Mouse (Mus musculus): ENCODE measurements at regions not wholly inside any gene's neighbourhood (a gene's known extent, or its start where the extent isn't known, plus 50 kb on each side); places are given as distances from the start of the nearest gene placed in this dataset.

DNA sequence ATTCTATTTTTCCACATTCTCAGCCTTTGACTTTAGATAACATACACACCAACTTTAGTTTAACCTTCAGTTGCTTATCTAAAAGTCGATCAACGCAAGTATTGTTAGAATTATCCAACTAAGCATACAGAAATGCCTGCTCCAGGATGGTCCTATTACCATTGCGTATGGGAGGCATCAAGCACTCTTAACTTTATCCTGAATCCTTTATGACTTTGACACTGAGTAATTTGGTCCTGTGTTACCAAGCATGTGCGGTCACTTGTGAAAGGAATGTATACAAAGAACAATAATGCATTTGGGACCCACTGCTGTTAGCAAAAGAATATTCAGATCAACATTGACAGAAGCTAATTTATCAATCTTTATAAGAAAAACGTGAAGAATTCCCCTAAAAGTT lies 194.9 kb downstream of the Gm11146 start:
- DNase-seq (ENCODE audit: low spot score in 2 of 2) = no peak
- intact Hi-C loops (cut with DNase I) = no loop called here

DNA sequence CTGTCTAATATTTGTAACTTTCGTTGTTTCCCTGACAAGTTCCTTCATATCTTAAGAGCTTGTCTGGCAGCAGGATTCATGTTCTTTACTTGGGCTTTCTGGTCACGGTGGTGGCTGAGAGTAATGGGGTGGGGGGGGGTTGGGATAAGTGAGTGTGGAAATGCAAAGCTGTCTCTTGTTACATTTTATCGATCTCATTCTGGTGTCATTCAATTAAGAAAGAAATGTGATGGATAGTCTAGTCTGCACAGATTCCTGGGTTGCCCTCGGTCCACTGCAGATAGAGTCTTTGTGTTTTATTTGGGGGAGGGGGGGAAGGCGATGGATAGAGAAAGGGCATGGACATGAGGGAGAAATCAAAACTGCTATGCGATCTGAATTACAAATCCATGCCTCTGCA lies 196.0 kb downstream of the Gm11146 start:
- DNase-seq (ENCODE audit: low spot score in 2 of 2) = no peak
- intact Hi-C loops (cut with DNase I) = no loop called here

DNA sequence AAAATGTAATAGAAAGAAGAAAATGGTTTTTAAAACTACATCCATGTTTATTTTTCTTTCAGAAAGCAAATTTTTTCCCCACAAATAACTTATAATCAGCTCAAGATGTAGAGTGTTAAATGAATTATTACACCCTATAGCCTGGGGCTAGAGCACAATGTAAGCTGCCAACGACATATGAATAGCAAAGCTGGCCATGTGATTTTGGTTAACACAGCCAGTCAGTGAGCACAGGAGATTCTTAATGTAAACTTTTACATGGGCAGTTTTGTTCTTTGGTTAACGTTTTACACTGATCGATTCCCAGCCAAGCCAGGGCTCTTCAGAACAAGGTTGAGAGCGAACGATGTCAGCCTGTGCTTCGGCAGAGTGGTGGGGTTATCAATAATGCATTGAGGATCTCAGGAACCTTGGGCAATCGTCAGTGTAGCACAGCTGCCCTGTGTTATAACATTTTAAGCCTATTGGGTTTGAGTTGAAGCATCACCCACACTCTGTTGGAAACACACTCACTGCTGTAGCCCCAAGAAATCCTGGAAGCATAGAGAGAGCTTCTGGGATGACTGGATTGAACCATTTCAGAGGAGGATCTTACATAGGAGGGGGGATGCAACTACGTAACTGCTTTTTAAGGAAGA lies 196.6 kb downstream of the Gm11146 start:
- no peak for DNase-seq (ENCODE audit: low spot score in 2 of 2)
- intact Hi-C loops (cut with DNase I) = no loop called here

DNA sequence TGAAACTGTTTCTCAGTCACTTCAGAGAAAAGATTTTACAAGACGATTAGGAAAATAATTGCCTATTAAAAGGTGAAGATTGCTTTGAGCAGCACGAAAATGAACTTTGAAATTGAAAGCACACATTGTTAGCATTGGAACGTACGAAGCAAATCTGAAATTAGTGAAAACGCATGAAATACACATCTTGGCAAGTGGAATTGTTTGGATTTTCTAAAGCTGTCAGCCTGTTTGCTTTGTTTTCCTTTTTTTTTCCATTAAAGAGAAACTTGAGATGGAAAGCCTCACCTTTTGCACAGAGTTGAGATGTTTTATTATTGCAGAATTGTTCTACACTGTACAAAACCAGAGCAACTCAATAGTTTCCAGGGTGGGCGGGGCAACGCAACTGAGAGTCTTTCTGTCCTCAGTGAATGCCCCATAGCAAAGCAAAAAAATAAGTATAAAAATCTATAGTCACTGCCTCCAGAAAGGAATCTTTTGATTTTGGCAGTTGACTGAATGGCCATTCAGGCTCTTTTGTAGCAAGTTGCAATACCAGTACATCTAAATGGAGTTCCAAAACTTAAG lies 199.1 kb downstream of the Gm11146 start:
- no peak for DNase-seq (ENCODE audit: low spot score in 2 of 2)
- intact Hi-C loops (cut with DNase I) = loop anchor here (5.0 kb wide), 1 partner anchor 70 kb away; no protein-coding TSS in a partner anchor

DNA sequence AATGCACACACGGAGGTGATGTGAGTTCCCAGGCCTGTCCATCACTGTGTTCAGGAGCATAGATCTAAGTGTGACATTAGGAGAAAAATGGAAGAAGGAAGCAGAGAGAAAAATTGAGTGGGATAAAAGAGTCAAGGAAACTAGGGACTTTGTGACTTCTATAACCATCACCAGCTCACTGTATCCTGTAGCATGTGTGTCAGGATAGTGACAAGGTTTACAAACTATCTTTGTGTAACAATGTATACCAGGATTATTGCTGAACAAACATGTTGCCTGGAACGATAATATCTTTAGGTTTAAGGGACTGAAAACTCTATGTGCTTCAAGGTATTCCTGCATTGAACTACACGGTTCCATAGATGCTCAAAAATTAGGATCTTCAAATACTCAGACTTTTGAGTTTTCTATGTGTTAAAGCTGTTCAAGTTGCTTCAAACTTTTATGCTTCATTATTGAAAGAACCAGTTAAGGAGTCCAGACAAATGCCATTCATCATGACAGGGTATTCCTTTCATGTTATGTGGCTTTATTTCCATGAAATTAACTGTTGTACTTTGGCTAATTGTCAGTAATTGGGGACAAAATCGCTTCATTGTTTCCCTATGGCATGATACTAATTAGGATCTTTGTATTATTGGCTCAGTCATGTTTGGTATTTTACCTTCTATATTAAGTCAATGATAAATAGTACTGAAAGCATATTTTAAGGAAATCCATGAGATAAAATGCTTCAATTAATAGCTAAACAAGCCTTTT lies 200.5 kb downstream of the Gm11146 start:
- no peak for DNase-seq (ENCODE audit: low spot score in 2 of 2)
- intact Hi-C loops (cut with DNase I) = loop anchor here (5.0 kb wide), 1 partner anchor 69 kb away; no protein-coding TSS in a partner anchor

DNA sequence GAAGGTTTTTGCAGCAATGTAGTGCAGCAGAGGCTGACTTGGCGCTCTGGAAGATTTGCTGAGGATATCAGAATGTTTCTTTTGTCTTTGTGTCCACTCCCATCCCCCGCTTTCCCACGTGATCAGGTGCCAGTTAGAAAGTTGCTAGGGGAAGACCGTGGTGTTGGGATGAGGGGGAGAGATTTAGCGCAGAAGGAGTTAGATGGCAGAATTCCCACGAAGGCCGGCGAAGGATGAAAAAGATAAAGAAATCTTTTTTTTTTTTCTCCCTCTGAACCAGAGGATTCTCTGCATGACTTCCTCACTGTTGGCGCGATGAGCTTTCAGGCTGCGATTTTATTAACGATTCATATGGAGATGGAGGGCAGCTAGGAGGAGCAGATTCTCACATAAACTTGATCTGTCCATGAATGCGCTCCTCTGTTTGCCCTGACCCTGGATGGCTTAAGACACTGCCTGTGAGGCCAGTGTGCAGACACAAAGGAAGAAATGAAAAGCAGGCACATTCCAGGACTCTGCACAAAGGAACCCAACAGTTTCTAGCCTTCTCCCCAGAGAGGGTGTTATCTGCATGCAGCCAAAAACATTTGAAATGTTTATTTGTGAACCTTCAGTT lies 201.5 kb downstream of the Gm11146 start:
- intact Hi-C loops (cut with DNase I) = loop anchor here (5.0 kb wide), 1 partner anchor 68 kb away; no protein-coding TSS in a partner anchor
- peak; percentile 61 to 83 for DNase-seq (ENCODE audit: low spot score in 2 of 2)

DNA sequence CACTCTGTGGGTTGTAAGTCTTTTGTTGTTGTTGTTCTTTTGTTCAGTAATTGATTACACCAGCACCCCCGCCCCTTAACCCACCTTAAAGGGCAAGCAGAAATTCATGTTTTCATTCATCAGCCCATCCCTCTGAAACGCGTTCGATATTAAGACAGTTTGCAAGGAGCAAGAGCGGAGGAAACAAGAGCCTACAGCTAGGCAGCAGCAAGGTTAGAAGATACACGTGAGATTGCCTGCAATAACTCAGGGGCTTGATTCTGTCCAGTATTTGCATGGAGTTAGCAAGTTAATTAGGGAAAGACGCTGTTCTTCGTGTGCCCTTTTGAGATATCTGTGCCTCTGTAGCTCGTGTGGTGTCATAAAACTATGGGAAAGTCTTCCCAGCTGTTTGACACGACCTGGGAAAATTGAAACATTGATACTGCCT lies 202.0 kb downstream of the Gm11146 start:
- intact Hi-C loops (cut with DNase I) = loop anchor here (5.0 kb wide), 1 partner anchor 68 kb away; no protein-coding TSS in a partner anchor
- peak in 1 of 2 experiments; percentile 14 for DNase-seq (ENCODE audit: low spot score in 2 of 2)

DNA sequence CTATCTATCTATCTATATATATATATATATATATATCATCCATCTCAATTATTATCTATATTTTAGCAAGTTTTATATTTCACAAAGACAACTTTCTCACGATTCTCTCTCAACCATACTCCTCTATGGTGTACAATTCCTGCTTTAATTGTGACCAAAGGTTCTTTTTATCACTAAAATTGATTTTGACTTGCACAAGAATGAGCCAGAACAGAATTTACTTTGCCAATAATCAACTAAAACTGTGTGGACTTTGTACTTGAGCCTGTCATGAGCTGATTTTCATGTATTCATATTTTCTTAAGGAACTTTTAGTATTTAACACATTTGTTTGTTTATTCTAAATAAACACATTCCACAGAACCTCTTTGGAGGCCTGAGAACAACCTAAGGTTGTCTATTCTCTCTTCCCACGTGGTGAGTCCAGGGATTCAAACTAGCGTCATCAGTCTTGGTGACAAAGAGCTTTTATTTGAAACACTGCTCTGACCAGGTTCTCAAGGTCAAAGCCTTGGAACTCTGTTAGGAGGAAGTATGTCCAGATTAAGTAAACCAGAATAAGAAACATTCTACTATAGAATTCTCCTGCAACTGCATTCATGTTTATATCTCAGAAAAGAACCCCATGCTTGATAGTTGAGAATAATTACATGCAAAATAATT lies 207.7 kb downstream of the Gm11146 start:
- intact Hi-C loops (cut with DNase I) = no loop called here
- no peak for DNase-seq (ENCODE audit: low spot score in 2 of 2)

DNA sequence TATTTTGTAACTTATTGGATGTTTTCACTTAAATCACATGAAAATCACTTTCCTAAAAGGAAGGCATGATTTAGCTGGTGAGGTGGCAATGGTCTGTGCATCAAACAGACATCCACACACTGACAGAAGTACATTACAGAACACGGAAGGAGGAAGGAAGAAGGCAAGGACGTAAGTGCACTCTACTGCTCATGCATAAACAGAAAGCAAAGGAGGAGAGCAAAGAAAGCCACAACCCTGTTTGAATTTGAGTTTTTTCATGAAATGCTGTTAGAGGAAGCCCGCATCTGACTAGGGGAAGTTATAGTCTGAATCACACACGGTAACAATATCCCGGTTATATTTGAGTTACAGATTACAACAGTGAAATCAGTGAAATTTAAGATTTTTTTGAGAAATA lies 208.4 kb downstream of the Gm11146 start:
- DNase-seq (ENCODE audit: low spot score in 2 of 2) = no peak
- intact Hi-C loops (cut with DNase I) = no loop called here

DNA sequence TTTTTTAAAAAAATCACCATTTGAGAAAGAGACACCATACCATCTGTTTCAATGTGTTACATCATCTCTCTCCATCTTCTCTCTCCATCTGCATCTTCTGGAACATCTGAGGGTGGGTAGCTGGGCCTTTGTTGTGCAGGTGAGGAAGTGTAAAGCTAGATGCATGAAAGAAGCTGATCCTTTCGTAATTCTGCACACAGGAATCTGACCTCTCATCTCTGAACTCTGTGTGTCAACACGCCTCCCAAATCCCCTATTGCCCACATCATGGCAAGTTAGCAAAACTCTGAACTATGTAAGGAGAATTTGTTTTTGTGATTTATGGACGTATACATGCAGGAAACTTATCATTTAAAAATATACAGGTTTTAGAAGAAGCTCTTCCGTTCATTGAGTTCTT lies 209.7 kb downstream of the Gm11146 start:
- intact Hi-C loops (cut with DNase I) = no loop called here
- DNase-seq (ENCODE audit: low spot score in 2 of 2) = no peak

DNA sequence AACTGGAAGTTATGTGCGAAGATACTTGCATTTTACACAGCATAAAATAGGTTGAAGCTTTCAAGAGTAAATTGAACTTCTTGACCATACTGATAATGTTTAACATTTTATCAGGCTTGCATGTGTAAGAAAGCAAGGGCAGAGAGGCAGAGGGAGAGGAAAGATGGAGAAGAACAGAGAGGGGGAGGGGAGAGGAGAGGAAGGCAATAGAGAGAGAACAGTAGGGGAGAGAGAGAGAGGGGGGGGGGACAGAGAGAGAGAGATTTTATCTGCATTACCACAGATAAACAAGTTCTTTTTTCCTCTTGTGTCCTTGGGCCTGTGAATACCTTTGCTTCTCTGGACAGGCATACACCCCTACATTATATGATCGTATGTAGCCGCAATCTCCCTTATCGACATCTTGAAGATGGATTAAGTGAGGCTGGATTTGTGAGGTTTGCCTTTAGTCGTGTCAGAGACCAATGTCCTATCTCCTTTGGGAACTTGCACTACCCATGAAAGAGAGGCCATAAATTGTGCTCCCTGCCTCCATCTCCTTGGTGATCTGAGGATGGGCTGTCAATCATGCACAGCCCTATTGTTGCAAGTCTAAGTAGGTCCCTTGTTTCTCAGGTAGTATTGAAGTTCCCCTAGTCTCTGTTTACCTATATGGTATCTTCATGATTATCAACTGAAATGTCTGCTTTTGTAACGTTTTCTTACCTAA lies 217.7 kb downstream of the Gm11146 start:
- no peak for DNase-seq (ENCODE audit: low spot score in 2 of 2)
- intact Hi-C loops (cut with DNase I) = no loop called here

DNA sequence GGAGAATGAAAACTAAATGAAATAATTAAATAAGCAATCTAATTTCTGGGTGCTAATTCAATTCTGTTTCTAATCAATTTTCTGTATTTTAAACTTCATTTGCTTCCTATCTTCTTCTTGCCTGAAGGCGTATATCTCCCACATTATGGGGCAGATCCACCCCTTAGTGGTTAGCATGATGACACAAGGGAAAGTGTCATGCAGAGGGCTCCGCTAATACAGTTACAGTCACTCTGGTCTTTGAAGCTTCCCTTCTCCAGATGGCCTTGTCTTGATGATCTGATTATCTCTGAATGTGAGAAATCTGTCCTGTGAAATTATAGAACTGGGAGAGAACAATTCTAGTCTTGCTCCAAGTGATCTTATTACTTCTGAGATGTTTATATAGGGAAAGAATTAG lies 219.1 kb downstream of the Gm11146 start:
- DNase-seq (ENCODE audit: low spot score in 2 of 2) = no peak
- intact Hi-C loops (cut with DNase I) = no loop called here

DNA sequence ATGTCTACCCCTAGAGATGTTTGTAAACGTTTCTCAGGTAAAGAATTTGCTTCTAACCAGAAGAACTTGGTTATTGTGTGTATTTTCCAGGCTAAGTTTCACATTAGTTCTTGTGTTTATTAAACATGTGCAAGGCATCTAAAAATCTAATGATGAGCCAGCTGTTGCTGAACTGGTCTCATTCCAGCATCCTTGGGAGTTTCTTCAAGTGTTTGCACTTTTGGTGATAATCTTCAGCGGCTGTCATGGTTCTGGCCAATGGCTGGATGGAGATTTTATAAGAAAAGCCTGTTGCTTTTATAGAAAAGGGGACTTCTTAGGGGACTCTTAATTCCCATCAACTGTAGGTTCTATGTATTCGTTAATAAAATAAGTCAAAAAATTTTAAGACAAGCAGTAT lies 229.1 kb downstream of the Gm11146 start:
- no peak for DNase-seq (ENCODE audit: low spot score in 2 of 2)
- intact Hi-C loops (cut with DNase I) = no loop called here

DNA sequence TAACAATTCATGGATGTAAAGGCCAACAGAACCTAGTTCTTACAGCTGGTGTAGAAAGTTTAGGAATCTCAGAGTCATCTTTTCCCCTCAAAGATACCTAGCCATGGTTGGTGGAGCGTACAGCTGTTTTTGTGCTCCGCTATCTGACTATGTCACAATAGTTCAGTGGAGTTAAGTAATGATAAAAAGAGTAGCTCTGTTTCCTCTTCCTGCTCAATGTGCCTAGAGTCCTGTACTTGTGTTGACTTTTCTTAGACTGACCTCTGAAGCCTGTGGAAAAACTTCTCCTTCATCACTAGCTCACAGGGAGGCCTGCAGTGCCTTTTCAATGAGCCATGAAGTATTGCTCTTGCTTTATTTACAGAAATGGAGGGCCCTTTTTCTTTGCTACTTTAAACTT lies 232.1 kb downstream of the Gm11146 start:
- DNase-seq (ENCODE audit: low spot score in 2 of 2) = no peak
- intact Hi-C loops (cut with DNase I) = no loop called here

DNA sequence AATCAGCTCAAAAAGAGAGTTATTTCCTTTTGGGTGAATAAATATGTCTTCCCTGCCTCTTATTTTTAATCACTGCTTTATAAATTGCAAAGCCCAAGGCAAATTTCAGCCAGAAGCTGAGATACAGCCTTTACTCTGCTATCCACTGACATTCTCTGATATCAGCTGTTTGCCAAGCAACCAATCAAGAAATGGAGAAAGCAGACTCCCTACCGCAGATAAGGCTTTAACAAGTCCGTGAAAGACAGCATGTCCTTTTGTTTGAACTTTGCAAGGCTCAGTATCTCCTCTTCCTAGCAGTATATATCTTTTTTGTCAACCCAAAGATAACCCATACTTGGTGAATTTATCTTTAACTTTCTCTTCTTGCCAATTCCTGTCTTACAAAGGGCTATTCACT lies 236.6 kb downstream of the Gm11146 start:
- no peak for DNase-seq (ENCODE audit: low spot score in 2 of 2)
- intact Hi-C loops (cut with DNase I) = no loop called here

DNA sequence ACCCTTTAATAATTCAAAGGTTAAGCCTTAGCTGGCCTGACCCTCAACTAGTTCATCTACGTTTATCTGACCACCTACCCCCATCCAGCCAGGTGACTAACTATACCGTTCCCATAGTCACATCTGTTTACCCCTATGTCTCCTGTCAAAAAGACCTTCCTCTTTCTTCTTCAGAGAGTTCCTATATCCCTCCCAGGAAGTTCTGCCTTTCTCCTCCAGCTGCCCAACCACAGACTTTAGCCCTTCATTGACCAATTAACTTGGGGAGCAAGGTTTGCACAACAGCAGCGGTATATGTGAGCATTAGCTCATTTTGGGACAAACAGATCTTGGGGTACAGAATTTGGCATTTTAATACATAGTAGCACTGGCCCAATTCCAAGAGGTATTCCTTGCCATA lies 237.5 kb downstream of the Gm11146 start:
- intact Hi-C loops (cut with DNase I) = no loop called here
- DNase-seq (ENCODE audit: low spot score in 2 of 2) = no peak

DNA sequence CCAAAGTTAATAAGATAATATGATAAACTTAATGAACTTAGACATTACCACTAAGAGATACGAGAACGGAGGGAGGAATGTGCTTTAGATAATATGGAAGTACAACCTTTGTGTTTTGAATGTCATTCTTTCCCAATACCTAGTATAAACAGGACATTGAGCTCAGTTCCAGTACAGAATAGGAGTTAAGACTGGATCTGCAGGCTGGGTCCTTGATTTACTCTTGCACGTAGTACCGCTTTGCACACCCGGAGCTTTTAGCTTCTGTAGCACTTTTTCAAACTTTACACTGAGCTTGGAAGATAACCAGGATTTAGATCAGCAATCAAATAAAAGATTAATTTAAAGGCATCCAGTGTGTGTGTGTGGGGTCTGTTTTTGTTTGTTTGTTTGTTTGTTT lies 242.7 kb downstream of the Gm11146 start:
- intact Hi-C loops (cut with DNase I) = no loop called here
- DNase-seq (ENCODE audit: low spot score in 2 of 2) = no peak

DNA sequence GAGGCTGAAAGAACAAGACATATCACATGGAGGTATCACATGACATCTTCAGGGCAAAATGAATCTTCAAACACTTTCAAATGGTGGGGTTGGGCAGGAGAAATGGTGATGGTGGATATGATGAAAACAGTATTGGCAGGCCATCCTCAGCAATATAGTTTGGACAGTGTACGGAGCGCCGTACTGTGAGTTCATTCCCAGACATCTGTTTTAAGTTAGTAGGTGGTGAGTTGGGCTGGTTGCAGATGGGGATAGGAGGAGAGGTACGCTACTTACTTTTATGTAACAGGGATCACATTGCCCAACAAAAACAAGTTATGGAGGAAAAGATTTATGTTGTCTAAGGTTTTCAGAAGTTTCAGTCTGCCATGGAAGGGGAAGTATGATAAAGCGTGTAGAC lies 246.6 kb downstream of the Gm11146 start:
- intact Hi-C loops (cut with DNase I) = no loop called here
- no peak for DNase-seq (ENCODE audit: low spot score in 2 of 2)

DNA sequence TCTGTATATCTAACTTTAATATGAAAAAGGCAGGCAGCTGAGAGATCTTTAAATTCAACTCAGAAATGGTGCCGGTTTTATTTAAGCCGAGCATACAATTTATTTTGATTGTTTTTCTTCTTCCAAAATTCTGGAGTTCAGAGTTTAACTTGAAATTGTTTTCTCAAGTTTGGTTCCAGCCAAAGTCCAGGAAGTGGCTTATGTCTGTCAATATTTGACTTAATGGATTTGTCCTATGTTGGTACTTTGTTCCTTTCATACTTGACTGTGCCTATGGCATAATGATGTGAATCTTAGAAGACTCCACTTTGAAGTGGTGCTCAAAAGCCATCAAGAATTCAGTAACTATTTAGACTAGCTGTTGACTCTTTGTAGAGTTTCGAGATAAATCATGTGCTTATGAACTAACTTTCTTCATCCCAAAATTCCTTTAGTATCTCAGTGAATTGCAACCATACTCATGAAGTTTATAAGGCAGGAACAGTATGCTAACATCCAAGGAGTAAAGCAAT lies 247.6 kb downstream of the Gm11146 start:
- intact Hi-C loops (cut with DNase I) = no loop called here
- no peak for DNase-seq (ENCODE audit: low spot score in 2 of 2)

Data from left cerebral cortex, postnatal 25 days (tissue).